Mouse (Mus musculus) cerebellum, postnatal 10 days (tissue): ENCODE measurements at regions not wholly inside any gene's neighbourhood (a gene's known extent, or its start where the extent isn't known, plus 50 kb on each side); places are given as distances from the start of the nearest gene placed in this dataset.

Source experiments
- DNase-seq, 2 experiments: peaks; one replicate each; pipeline ENCODE4 v3.0.0; 2021; ENCODE audit warnings: mixed read lengths in 2 of 2

DNA sequence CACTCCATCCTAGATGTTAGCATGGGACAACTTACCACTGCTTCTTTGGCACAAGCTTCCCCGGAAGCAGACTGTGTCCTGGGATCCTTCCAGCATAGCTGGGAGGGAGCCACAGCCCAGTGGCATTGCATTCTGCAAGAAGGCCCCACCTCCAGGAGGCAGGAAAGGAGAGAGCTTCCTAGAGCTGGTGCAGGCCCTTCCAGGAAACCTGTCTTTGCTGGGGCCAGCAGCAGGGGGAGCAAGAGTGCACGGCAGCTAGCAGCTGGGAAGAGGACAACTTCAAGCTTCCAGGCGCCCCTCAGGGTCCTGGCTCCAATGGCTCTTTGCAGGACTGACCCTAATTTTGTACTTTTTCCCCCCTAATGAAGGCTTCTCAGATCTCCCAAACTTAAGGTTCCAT is 115.4 kb upstream of the Sorcs3 start:
- DNase-seq, result peak; percentile 72 to 79

GRCm38 (mm10) chr19:48097363-48097762 is 108.5 kb upstream of the Sorcs3 start:
- peak; percentile 27 to 32 for DNase-seq

DNA sequence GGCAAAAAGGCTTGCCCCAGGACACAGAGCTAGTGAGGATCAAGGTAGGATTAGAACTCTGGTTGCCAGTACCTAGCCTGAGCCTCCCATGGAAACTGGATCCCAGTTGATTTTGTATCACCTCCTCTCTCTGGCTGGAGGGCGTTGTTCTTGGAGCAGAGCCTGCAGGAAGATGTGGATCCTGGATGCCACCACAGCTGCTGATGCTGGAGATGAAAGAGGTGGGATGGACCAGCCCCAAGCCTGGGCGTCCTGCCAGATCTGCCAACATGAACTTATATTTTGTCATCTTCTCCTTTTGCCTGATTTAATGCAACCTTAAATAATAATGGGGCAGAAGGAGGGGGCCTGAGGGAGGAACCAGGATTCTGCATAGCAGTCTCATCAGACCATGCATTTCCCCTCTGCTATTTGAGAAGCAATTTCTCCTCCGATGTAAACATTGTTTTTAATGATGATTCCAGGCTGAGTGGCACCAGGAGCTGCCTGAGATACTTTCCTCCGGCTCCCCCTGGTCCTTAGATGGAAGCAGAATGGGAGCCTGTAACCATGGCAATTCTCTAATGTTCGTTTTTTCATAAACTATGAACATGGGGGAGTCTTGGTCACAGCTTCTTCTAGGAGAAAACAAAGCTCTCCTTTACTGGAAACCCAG is 107.8 kb upstream of the Sorcs3 start:
- DNase-seq, result peak; percentile 41 to 50

GRCm38 (mm10) chr19:48100991-48101390 is 104.8 kb upstream of the Sorcs3 start:
- DNase-seq, result no peak

GRCm38 (mm10) chr19:48115155-48115554 is 90.7 kb upstream of the Sorcs3 start:
- no peak for DNase-seq

DNA sequence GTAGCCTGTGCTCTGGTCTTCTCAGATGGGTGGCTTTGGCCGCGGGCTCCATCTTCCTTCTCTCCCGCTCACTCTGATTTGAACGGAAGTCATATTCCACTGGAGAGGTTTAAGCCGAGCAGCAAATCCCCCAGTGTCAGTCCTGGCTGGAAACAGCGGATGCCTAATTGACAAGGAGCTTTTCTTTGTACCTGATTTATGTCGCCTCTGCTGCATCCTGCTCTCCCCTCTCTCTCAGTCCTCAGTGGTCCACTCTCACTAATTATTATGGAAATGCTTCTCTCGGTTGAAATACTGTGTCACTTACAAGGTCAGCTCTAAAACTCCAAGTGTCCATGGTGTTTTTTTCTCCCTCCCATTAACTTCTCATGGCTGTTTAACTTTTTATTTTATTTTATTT is 90.1 kb upstream of the Sorcs3 start:
- DNase-seq, result no peak

DNA sequence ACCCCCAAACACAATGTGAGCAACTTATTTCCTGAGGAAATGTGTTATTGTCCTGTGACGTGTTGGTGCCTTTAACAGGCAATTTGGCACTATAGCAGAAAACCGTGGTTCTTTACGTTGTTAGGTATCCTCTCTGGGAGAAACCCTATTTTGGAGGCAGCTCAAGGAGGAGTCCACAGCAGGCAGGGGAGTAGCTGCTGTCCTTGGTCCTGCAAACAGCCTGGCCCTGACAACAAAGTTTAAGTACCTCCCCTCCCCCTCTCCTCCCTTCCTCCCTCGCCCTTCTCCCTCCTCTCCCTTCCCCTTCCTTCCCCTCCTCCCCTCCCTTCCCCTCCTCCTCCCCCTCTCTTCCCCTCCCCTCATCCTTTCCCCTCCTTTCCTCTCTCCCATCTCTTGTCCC is 89.1 kb upstream of the Sorcs3 start:
- DNase-seq, result no peak

DNA sequence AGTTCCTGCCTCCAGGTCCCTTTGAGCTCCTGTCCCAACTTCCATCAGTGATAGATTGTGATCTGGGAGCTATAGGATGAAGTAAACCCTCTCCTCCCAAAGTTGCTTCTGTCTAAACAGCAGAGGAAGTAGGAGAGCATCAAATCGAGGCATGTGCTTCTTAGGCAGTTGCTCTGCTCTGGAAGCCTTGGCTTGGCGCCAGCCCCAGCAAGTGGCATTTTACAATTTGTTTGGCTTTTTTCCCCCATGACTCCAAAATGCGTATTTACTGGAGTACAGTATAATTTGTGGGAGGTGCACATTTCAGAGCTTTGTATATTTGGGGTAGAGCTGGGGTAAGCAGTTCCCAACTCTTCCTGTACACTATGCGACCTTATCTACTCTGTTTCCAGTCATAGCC is 88.2 kb upstream of the Sorcs3 start:
- DNase-seq, result peak; percentile 9 to 23

DNA sequence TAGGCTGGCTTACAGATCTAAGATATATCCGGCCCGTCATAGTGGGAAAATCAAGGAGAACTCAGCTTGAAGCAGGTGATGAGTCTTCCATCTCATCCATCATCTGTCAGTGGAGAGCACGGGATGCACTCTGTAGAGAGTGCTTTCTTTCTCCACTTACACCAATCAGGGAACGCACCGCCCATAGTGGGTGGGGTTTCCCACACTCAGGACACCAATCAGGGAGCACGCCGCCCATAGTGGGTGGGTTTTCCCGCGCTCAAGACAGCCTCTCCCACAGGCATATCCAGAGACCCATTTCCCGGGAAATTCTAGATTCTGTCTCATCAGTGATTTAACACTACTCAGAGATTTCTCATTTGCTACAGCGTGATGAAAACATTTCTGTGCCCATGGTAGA is 83.5 kb upstream of the Sorcs3 start:
- no peak for DNase-seq

DNA sequence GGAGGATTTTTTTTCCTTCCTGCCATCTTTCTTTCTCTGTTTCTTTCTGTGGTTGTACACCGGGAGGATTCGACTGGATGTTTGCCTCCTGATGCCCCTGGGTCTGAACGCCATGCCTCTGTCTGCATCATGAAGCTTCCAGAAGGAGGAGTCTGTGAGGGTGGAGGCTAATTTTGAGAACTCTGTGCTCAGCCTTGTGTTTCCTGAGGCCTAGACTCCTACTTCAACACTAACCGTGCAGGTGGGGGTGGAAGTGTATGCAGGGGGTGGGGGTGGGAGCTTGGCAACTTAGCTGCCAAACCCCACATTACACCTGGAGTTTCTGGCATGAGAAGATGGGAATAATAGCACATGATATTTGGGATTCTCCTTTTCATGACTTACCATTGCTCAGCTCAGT is 82.0 kb upstream of the Sorcs3 start:
- DNase-seq, result no peak

DNA sequence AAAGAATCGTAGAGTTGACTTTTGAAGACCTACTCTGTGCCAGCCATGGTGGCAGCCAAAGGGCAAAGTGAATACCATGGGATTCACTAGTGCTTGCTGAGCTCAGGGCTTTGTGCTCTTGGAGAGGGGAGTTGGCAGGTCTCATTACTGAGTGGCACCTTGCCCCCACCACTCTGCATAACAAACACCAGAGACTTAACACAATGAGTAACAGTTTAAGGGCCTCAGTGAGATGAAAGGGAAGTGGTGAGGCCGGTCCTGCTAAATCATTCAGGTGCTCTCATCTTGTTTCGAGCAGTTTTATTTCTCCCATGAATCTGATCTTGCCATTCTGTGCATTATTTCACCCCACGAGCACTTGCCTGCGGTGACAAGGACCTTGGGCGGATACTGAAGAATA is 80.1 kb upstream of the Sorcs3 start:
- no peak for DNase-seq

DNA sequence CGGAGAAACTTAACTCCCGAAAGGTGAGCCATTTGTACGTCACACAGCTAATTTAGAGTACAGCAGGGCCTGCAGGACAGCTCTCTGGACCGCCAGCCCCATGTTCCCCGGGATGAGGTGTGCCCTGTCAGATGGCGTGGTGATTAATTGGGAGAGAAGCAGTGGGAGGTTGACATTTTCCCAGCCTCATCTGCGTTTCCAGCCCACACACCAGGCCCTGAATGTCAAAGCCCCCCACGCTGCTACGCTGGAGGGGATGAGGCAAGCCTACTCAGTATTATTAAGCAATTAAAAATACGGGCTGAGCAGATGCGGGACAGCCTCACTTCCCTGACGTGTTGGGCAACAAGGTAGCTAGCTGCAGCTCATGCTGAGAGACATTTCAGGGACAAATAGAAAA is 77.7 kb upstream of the Sorcs3 start:
- no peak for DNase-seq

GRCm38 (mm10) chr19:48136231-48136630 is 69.6 kb upstream of the Sorcs3 start:
- DNase-seq, result no peak

DNA sequence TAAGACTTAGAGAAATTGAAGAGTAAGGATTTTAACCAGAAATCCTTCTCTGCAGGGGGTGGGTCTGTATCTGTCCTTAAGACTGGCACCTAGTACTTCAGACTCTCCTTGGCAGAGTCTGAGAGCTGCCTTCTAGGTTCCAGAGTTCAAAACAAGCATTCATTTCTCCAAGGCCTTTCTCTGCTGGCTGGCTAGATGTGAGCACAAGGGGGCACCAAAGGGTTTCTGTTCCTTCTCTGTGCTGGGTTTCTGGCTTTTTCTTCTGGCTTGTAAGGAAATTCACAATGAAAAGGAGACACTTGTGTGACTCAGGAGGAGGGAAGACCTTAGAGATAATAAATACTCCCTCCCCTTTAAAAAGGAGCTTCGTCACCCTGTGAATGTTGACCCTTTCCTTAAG is 61.7 kb upstream of the Sorcs3 start:
- peak; percentile 73 to 77 for DNase-seq
